Mouse (Mus musculus) lung, adult 2 months (tissue): ENCODE measurements at regions not wholly inside any gene's neighbourhood (a gene's known extent, or its start where the extent isn't known, plus 50 kb on each side); places are given as distances from the start of the nearest gene placed in this dataset.

Experiments used
- CTCF ChIP-seq: fragments of 200-500 bp; IDR thresholded peaks from 2 replicates; pipeline ENCODE4 v1.5.1; 2011; ENCODE audit warnings: mild to moderate bottlenecking, low read length, control low read depth; ENCODE audit not compliant: insufficient read depth
- POLR2A ChIP-seq: fragments of 200-500 bp; IDR thresholded peaks from 2 replicates; pipeline ENCODE4 v1.6.1; 2011; ENCODE audit warnings: low read depth, mild to moderate bottlenecking, control low read depth, low read length, borderline replicate concordance; ENCODE audit errors: extremely low read depth

DNA sequence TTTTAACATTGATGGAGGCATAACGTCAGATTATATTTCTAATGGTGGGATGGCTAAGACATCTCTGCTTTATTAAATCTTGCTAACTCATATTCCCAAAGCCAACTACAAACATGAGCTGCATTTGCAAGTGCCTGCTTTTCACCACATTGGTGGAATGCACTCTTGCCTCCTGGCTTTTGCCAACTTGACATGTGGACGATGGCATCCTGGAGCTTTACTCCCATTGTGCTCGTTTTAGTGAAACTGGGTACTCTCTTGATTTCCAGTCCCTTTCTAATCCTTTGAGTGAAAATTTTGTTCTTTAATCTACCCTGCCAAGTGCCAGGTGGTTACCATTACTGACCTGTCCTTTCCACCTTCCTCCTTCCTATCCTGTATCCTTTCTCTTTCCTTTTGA is 265.8 kb upstream of the Klf12 start:
- no peak for TF ChIP-seq CTCF
- no peak for TF ChIP-seq POLR2A
